Mouse (Mus musculus) left cerebral cortex, adult 2 months (tissue): ENCODE results near the gene Pltp. TPM values are rescaled to one million over a fixed set of nuclear protein-coding genes. Genes with fewer than 3 reads are reported as not detected.

ENCODE experiments used
- DNase-seq, 2 experiments: peaks; one replicate each; pipeline ENCODE4 v3.0.0; 2021 to 2022; ENCODE audit warnings: low spot score in 2 of 2, mixed read lengths in 1 of 2; ENCODE audit errors: extremely low spot score in 1 of 2
- H3K27ac ChIP-seq: fragments of 200-600 bp; 2 replicates; pipeline ENCODE4 v1.8.1; 2022
- H3K4me3 ChIP-seq: fragments of 200-600 bp; 2 replicates; pipeline ENCODE4 v1.8.1; 2022
- CTCF ChIP-seq: fragments of 200-600 bp; IDR thresholded peaks from 2 replicates; pipeline ENCODE4 v1.8.1; 2022; ENCODE audit warnings: antibody characterized with exemption, mild to moderate bottlenecking, moderate library complexity
- intact Hi-C: fragments of 180-260 bp; cut with DNase I; formaldehyde crosslinking; loops from one replicate; pipeline ENCODE4 v1.15.1; 2025
- long read RNA-seq, 2 experiments: library from polyadenylated mRNA; stranded (forward); transcript quantifications; one replicate each; pipeline ENCODE4 v2.0.0; 2021; ENCODE audit warnings: borderline mapping rate in 2 of 2
- total RNA-seq, 2 experiments: library from RNA; stranded (reverse); gene quantifications; 2 replicates each; pipeline ENCODE4 v1.2.3; 2021

The Pltp gene
- 10 to 100 TPM; 78.1 to 82.4 TPM for total RNA-seq
- long read RNA-seq, experiment 1, transcript Pltp-201 (16 exons, 1,809 nt) = major isoform, 48 of 59 reads
- long read RNA-seq, experiment 1, partial matches to known transcripts = 2 of 59 reads
- long read RNA-seq, experiment 1, other reads (novel, unspliced or antisense) = 6 of 59 reads
- long read RNA-seq, experiment 2, transcript Pltp-202 (15 exons, 2,226 nt) = minor isoform, 5 of 65 reads
- long read RNA-seq, experiment 2, transcript Pltp-201 (16 exons, 1,809 nt) = major isoform, 55 of 65 reads
- long read RNA-seq, experiment 2, partial matches to known transcripts = 2 of 65 reads
- long read RNA-seq, experiment 2, other reads (novel, unspliced or antisense) = 3 of 65 reads

DNA sequence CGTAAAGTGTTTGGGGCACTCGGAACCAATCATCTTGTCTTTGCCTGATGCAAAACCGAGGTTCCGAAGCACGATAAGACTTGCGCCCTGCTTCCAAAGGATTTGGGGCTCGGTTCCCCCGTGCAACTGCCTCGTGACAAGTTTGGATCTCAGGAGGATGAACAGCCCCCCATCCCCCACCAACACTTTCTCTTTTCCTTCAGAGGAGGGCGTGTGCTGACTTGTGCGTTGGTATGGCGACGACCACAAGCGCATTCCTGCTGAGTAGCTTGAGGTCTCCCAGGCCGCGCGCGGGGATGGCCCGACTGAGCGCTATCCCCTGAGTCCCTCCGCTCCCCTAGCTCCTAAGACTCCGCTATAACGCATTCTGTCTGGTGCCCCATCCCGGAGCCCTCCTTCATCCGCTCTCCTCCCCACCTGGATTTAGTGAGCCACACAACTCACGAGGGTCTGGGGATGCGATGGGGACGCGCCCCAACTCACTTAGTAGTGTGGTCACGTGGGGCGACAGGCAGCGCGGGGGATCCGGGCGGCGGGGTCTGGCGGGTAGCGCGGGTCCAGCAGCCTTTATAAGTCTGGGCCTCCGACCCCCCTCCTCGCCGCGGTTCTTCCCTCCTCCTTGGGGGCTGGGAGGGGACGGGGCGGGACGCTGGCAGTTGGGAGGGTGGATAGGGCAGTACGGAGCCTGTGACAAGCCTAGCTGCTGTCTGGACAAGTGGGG lies at the start of gene Pltp:
Pltp (minus strand) TSS at position 611 of the 721 bp plus-strand sequence.
- intact Hi-C loops = no loop called here
- no peak for DNase-seq
- Histone ChIP-seq H3K27ac (peak within 1 kb of the TSS; percentile 53), H3K4me3 (peak within 1 kb of the TSS; percentile 60)
- no peak for TF ChIP-seq CTCF

DNA sequence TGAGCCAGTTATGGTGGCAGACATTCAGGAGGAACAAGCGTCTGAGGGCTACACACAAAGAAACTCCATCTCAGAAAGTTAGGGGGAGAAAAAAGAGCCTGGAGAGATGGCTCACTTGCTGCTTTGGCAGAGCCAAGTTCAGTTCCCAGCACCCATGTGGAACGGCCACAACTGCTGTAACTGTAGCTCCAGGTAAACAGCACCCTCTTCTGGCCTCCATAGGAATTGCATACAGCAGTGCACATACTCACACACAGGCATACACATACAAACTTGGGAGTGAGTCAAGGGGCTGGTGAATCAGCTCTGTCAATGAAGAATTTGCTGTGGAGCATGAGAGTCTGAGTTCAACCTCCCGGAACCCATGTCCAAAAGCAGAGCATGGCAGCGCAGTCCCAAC lies 48.6 kb upstream of the Pltp start:
- Histone ChIP-seq H3K27ac (no peak overlapping the region), H3K4me3 (no peak overlapping the region)
- peak; percentile 45 for TF ChIP-seq CTCF
- no peak for DNase-seq
- intact Hi-C loops = no loop called here

- no peak overlapping the region for H3K27ac ChIP-seq
- intact Hi-C loops = no loop called here
- TF ChIP-seq CTCF = no peak
- H3K4me3 ChIP-seq = no peak overlapping the region
- DNase-seq = no peak
Observed at GRCm38 (mm10) chr2:164903496-164903895, 46.0 kb upstream of the Pltp start.

- intact Hi-C loops = no loop called here
- Histone ChIP-seq H3K4me3 (no peak overlapping the region), H3K27ac (no peak overlapping the region)
- TF ChIP-seq CTCF = no peak
- DNase-seq = no peak
Observed at GRCm38 (mm10) chr2:164901380-164901779, 43.9 kb upstream of the Pltp start.

GRCm38 (mm10) chr2:164899723-164900459 lies 42.4 kb upstream of the Pltp start:
- DNase-seq = no peak
- no peak overlapping the region for H3K4me3 ChIP-seq
- H3K27ac ChIP-seq = no peak overlapping the region
- intact Hi-C loops = no loop called here
- TF ChIP-seq CTCF = no peak

DNA sequence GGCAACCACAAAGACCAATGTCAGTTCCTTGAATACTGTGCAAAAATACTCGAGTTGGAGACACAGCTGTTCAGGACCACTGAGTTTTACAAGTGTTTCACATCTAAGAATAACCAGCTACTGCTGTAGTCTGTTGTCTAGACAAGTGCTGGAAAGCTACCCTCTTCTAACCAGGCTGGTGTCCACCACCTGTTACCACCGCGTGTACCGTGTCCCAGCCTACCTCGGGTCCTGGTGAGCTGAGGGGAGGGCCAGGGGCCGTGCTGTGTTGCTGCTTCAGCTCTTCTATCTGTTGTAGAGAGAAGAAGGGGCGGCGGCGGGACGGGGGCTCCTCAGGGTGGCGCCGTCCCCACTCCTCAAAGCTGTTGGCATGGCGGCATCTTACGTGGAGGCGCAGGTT lies 41.5 kb upstream of the Pltp start:
- DNase-seq = no peak
- TF ChIP-seq CTCF = no peak
- intact Hi-C loops = no loop called here
- no peak overlapping the region for H3K27ac ChIP-seq
- H3K4me3 ChIP-seq = no peak overlapping the region

DNA sequence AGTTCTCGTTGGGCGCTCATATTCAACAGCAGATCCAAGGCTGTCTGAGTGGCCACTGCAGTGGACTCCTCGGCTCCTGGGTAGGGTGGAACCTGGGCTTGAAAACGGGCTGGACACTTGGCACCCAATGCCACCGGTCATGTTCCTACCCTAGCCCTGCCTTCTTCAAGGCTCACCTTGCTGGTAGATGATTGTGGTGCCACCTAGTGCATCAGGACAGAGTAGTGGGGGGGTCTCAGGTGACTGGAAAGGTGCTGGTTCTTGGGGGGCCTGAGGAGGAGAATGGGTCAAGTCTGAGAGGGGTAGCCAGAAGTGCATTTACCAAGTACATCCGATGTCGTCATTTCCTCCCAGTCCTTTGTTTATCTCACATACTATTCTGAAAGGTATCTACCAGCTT lies 40.5 kb upstream of the Pltp start:
- TF ChIP-seq CTCF = no peak; the same call in 1 of the 2 replicates
- DNase-seq = no peak
- Histone ChIP-seq H3K4me3 (no peak overlapping the region), H3K27ac (no peak overlapping the region)
- intact Hi-C loops = no loop called here

GRCm38 (mm10) chr2:164895885-164896284 lies 38.4 kb upstream of the Pltp start:
- DNase-seq = no peak
- H3K27ac ChIP-seq = no peak overlapping the region
- no peak overlapping the region for H3K4me3 ChIP-seq
- TF ChIP-seq CTCF = no peak
- intact Hi-C loops = no loop called here

GRCm38 (mm10) chr2:164894644-164895043 lies 37.1 kb upstream of the Pltp start:
- no peak; the same call in none of the 2 replicates for TF ChIP-seq CTCF
- intact Hi-C loops = no loop called here
- DNase-seq = no peak
- Histone ChIP-seq H3K4me3 (no peak overlapping the region), H3K27ac (no peak overlapping the region)

DNA sequence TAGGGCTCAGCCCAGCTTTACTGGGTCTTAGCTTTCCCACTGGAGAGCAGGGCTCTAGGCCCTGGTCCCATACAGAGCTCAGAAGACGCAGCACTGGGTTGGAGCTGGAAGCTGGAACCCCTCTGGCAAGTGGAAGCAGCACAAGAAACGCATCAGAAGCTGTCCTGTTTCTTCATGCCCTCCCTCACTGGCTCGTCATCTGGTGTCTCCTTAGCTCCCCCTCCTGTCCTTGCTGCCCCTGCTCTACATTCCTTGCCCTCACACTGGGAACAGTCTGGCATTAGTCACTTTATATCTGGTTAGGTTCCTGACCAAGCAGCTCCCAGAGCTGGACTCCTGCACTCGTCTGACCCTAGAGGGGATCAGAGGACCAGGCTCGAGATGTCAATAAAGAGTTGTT lies 36.5 kb upstream of the Pltp start:
- TF ChIP-seq CTCF = no peak
- no peak for DNase-seq
- intact Hi-C loops = no loop called here
- H3K27ac ChIP-seq = no peak overlapping the region
- H3K4me3 ChIP-seq = no peak overlapping the region

- intact Hi-C loops = no loop called here
- H3K27ac ChIP-seq = no peak overlapping the region; the same call in 1 of the 2 replicates
- DNase-seq = no peak
- H3K4me3 ChIP-seq = no peak overlapping the region
- TF ChIP-seq CTCF = no peak
Observed at GRCm38 (mm10) chr2:164892696-164893216, 35.2 kb upstream of the Pltp start.
